Mouse (Mus musculus): ENCODE results near the gene Fabp3. TPM values are rescaled to one million over a fixed set of nuclear protein-coding genes. Genes with fewer than 3 reads are reported as not detected.

Fabp3 gene
- 0.71 and 0.72 TPM in 2 replicates for polyA plus RNA-seq (2012; rRNA removed)

DNA sequence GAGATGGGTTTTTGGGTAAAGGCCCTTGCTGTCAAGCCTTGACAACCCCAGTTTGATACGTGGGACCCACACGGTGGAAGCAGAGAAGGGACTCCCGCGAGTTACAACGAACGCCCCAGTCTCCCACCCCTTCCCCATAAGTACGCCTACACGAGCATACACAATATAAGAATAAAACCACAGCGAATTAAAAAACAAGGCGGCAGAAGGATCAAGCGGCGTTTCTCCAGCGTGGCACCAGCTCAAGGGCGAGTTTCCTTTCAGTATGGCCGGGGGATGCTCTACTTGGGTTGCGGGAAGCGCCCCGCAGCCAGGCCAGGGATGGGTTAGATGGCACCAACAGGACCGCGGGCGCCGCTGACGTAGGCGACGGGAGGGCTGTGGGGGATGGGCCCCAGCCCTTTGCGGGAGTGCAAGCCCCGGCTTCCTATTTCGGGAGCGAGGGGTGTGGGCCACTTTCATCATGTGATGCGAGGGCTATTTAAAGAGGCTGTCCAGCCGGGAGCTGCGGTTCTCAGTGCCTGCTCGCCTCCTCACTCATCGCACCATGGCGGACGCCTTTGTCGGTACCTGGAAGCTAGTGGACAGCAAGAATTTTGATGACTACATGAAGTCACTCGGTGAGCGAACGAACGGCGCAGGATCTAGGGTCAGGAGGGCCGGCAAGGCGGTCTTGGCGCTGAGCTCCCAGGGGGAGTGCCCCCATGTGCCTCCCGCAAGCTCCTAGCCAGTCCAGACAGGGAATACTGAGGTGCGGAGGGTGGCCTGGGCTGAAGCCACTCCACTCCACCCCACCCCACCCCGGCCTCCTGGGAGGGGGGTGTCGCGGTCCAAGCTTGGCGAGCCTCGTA lies at the start of gene Fabp3, which contains the start of gene Gm10570:
Gene Fabp3, plus strand, starts transcription at position 365 of the 851 bp plus-strand sequence.
Gene Gm10570, minus strand, starts transcription at position 444 of the 851 bp plus-strand sequence.
- WGBS: 3% methylated on average over 52 of the region's 52 CpGs
- H3K4me1 ChIP-seq (ENCODE audit: control insufficient read depth, insufficient read depth, insufficient read length, low read length): peaks cover 15% of the 10 kb centered on the region
- H3K36me3 ChIP-seq (ENCODE audit: control insufficient read depth, insufficient read depth, low read length): no peaks in the 10 kb centered on the region
- no peak for TF ChIP-seq CTCF (IDR thresholded peaks at IDR 0.05; ENCODE audit: extremely low read depth, insufficient read length, insufficient replicate concordance, low read depth, low read length)
- no peak for TF ChIP-seq POLR2A (IDR thresholded peaks at IDR 0.05; ENCODE audit: low read depth, low read length)
- H3K4me3 ChIP-seq (ENCODE audit: low read depth, low read length): peak within 1 kb of the TSS; percentile 66
- peaks cover 16% of the 10 kb centered on the region for H3K27me3 ChIP-seq (ENCODE audit: control insufficient read depth, insufficient read depth, low read length)
- H3K27ac ChIP-seq (ENCODE audit: insufficient read depth, low read depth, low read length): peak within 1 kb of the TSS; percentile 8; the same call in 1 of the 2 replicates

DNA sequence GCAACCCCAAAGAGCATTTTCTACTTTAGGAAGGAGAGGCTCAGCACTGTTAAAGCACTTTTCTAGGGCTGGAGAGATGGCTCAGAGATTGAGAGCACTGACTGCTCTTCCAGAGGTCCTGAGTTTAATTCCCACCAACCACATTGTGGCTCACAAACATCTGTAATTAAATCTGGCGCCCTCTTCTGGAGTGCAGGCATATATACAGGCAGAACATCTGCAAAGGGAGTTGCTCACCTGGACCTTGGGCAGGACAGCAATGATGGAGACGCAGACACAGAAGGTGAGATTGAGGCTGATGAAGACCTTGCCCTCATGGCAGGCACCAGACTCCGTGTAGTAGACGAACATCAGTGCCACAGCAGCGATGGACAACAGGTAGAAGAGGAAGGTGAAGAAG lies 48.0 kb upstream of the Fabp3 start:
- WGBS: 37% methylated on average over 5 of the region's 5 CpGs
- no peaks in the 10 kb centered on the region; the same call in 1 of the 2 replicates for H3K4me1 ChIP-seq (ENCODE audit: control insufficient read depth, insufficient read depth, insufficient read length, low read length)
- H3K27me3 ChIP-seq (ENCODE audit: control insufficient read depth, insufficient read depth, low read length): no peaks in the 10 kb centered on the region

DNA sequence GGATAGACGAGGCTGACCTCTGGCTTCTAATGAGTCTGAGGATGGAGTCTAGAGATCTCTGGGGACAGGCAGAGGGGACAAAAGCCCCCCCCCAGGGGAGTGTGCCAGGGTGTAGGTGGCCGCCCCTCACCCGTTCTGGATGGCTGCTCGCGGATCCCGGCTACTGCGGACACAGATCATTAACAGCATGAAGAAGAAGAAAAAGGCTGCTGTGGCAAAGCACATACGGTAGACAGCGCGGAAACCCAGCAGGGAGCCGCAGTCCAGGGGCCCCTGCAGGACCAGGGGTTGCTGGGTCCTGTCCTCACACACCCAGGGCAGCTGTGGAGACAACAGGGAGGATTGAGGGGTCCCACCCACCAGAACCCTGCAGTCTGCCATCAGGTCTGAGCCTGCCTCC lies 44.3 kb upstream of the Fabp3 start:
- Histone ChIP-seq H3K4me1 (ENCODE audit: control insufficient read depth, insufficient read depth, insufficient read length, low read length) (peaks cover 11% of the 10 kb centered on the region), H3K27ac (ENCODE audit: insufficient read depth, low read depth, low read length) (no peak overlapping the region), H3K4me3 (ENCODE audit: low read depth, low read length) (no peak overlapping the region), H3K27me3 (ENCODE audit: control insufficient read depth, insufficient read depth, low read length) (no peaks in the 10 kb centered on the region), H3K36me3 (ENCODE audit: control insufficient read depth, insufficient read depth, low read length) (peaks cover 20% of the 10 kb centered on the region)
- WGBS: 77% methylated on average over 11 of the region's 11 CpGs
- no peak for TF ChIP-seq CTCF (IDR thresholded peaks at IDR 0.05; ENCODE audit: extremely low read depth, insufficient read length, insufficient replicate concordance, low read depth, low read length)
- TF ChIP-seq POLR2A (IDR thresholded peaks at IDR 0.05; ENCODE audit: low read depth, low read length): no peak

More for the DNA sequence above, 48.0 kb upstream of the Fabp3 start:
- TF ChIP-seq POLR2A (IDR thresholded peaks at IDR 0.05; ENCODE audit: low read depth, low read length) (no peak), CTCF (IDR thresholded peaks at IDR 0.05; ENCODE audit: extremely low read depth, insufficient read length, insufficient replicate concordance, low read depth, low read length) (peak; percentile 39; the same call in 1 of the 2 replicates)
- Histone ChIP-seq H3K27ac (ENCODE audit: insufficient read depth, low read depth, low read length) (no peak overlapping the region), H3K4me3 (ENCODE audit: low read depth, low read length) (no peak overlapping the region), H3K36me3 (ENCODE audit: control insufficient read depth, insufficient read depth, low read length) (peaks cover 25% of the 10 kb centered on the region)

DNA sequence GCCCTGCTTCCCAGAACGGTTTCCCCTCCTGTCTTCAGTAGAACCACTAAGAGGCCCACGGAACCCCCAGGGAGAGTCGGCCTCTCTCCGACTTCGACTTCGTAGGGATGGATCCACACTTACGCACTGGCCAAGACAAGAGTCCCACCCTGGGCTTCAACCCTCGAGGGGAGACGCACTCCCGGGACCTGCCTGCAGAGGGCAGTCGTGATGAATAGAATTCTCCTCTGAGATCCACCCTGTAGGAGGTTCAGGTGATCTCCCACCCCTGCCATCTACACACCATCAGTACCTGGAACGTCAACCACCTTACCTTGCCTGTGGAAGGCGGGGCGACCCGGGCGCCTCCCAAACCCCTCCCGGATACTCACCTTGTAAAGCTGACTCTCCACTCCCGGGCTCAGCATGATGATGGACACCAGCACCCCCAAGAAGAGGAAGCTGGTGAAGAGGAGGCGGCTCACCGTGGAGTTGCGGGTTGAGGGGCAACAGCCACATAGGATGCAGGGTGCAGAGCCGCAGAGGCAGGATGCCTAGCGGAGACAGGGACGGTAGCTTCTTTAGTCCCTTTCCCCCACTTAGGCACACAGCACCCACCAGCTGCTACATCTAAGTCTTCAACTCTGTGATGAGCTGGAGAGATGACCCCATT lies 43.6 kb upstream of the Fabp3 start:
- peaks cover 11% of the 10 kb centered on the region for H3K4me1 ChIP-seq (ENCODE audit: control insufficient read depth, insufficient read depth, insufficient read length, low read length)
- TF ChIP-seq POLR2A (IDR thresholded peaks at IDR 0.05; ENCODE audit: low read depth, low read length): no peak
- peak; percentile 76 for TF ChIP-seq CTCF (IDR thresholded peaks at IDR 0.05; ENCODE audit: extremely low read depth, insufficient read length, insufficient replicate concordance, low read depth, low read length)
- no peak overlapping the region for H3K27ac ChIP-seq (ENCODE audit: insufficient read depth, low read depth, low read length)
- H3K4me3 ChIP-seq (ENCODE audit: low read depth, low read length): no peak overlapping the region
- WGBS: 32% methylated on average over 24 of the region's 24 CpGs
- no peaks in the 10 kb centered on the region for H3K27me3 ChIP-seq (ENCODE audit: control insufficient read depth, insufficient read depth, low read length)
- H3K36me3 ChIP-seq (ENCODE audit: control insufficient read depth, insufficient read depth, low read length): peaks cover 16% of the 10 kb centered on the region

GRCm38 (mm10) chr4:130266601-130267000 lies 41.8 kb upstream of the Fabp3 start:
- peaks cover 11% of the 10 kb centered on the region for H3K4me1 ChIP-seq (ENCODE audit: control insufficient read depth, insufficient read depth, insufficient read length, low read length)
- H3K27ac ChIP-seq (ENCODE audit: insufficient read depth, low read depth, low read length): peak overlapping the region; percentile 90
- H3K36me3 ChIP-seq (ENCODE audit: control insufficient read depth, insufficient read depth, low read length): peaks cover 15% of the 10 kb centered on the region
- WGBS: 16% methylated on average over 9 of the region's 9 CpGs
- TF ChIP-seq CTCF (IDR thresholded peaks at IDR 0.05; ENCODE audit: extremely low read depth, insufficient read length, insufficient replicate concordance, low read depth, low read length): no peak
- no peak for TF ChIP-seq POLR2A (IDR thresholded peaks at IDR 0.05; ENCODE audit: low read depth, low read length)
- no peaks in the 10 kb centered on the region for H3K27me3 ChIP-seq (ENCODE audit: control insufficient read depth, insufficient read depth, low read length)
- peak overlapping the region; percentile 59 for H3K4me3 ChIP-seq (ENCODE audit: low read depth, low read length)

- Histone ChIP-seq H3K36me3 (ENCODE audit: control insufficient read depth, insufficient read depth, low read length) (peaks cover 15% of the 10 kb centered on the region), H3K27ac (ENCODE audit: insufficient read depth, low read depth, low read length) (peak overlapping the region; percentile 90), H3K27me3 (ENCODE audit: control insufficient read depth, insufficient read depth, low read length) (no peaks in the 10 kb centered on the region), H3K4me3 (ENCODE audit: low read depth, low read length) (peak overlapping the region; percentile 59), H3K4me1 (ENCODE audit: control insufficient read depth, insufficient read depth, insufficient read length, low read length) (peaks cover 11% of the 10 kb centered on the region)
- 21% methylated on average over 7 of the region's 7 CpGs for WGBS
- TF ChIP-seq POLR2A (IDR thresholded peaks at IDR 0.05; ENCODE audit: low read depth, low read length) (no peak), CTCF (IDR thresholded peaks at IDR 0.05; ENCODE audit: extremely low read depth, insufficient read length, insufficient replicate concordance, low read depth, low read length) (no peak)
These were observed 41.3 kb upstream of the Fabp3 start for GRCm38 (mm10) chr4:130267069-130267468.

DNA sequence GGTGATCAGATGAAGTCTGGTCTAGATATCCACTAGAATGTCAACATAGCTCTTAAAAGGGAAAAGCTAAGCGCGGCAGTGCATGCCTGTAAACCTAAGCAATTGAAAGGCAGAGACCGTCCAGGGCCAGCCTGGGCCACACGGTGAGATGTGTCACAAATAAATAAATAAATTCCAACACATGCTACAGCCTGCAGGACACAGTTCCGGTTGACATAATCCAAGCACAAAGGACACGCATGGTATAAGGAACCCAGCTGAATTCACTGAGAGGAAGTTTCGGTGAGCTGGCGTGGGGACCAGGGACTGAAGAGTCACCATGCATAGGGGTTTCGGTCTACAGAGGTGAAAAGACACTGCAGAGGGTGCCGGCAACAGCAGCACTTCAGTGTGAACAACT lies 39.7 kb upstream of the Fabp3 start:
- Histone ChIP-seq H3K27me3 (ENCODE audit: control insufficient read depth, insufficient read depth, low read length) (no peaks in the 10 kb centered on the region), H3K4me3 (ENCODE audit: low read depth, low read length) (no peak overlapping the region), H3K36me3 (ENCODE audit: control insufficient read depth, insufficient read depth, low read length) (peaks cover 4% of the 10 kb centered on the region; the same call in 1 of the 2 replicates), H3K27ac (ENCODE audit: insufficient read depth, low read depth, low read length) (no peak overlapping the region), H3K4me1 (ENCODE audit: control insufficient read depth, insufficient read depth, insufficient read length, low read length) (peaks cover 11% of the 10 kb centered on the region)
- TF ChIP-seq CTCF (IDR thresholded peaks at IDR 0.05; ENCODE audit: extremely low read depth, insufficient read length, insufficient replicate concordance, low read depth, low read length): no peak
- 89% methylated on average over 10 of the region's 10 CpGs for WGBS
